In the genomic region with DNA sequence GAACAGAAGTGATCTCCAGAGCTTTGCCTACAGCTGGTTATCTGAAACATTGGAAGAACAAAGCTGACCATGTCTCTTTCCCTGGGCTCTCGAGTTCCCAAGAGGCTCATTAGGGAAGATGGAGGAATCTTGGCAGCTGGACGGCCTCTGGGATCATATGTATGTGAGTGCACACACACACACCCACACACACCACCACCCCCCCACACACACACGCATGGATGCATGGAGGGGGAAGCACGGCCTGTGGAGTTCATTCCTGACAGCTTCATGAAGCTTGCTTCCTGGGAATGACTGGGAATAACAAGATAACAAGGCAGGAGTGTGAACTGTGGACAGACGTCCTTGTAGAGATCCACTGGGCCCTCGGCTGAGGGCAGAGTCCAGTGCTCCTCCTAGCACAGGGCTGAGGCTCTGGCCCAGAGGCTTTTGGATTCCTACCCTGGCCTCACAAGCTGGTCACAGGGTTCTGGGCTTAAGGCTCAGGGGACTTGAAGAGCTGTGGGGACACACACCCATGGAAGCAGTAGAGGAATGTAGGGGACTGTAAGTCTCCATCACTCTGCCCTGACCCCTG, we compare ENCODE assay signal across 15 mouse cellular contexts. TPM values are rescaled to one million over a fixed set of nuclear protein-coding genes. Genes with fewer than 3 reads are reported as not detected.
DNase-seq lines count a peak whose midpoint lies in the region; ATAC-seq lines count a peak whose summit lies in the region.
"Had no signal": no experiment of that assay in that cellular context is flagged by ENCODE, and none has a peak within 500 bp of the region (broad histone marks: within the 10 kb centered on the region; RNA-seq: fewer than 3 reads in every experiment).

No protein-coding gene starts in this region.

- H3K36me3 ChIP-seq in heart, embryonic 11.5 days (ENCODE audit: control insufficient read depth, insufficient read depth, low read length): no peaks in the 10 kb centered on the region
- H3K36me3 ChIP-seq in kidney, embryonic 16.5 days (ENCODE audit: insufficient read depth, low read length): no peaks in the 10 kb centered on the region
- H3K36me3 ChIP-seq in megakaryocyte, embryonic 14.5 days (replicated peaks; ENCODE audit: low read length): peaks cover 43% of the 10 kb centered on the region
- H3K36me3 ChIP-seq: neural tube, embryonic 12.5 days had no signal

- H3K27me3 ChIP-seq in heart, embryonic 11.5 days (ENCODE audit: control insufficient read depth, insufficient read depth, low read length): no peaks in the 10 kb centered on the region
- no peaks in the 10 kb centered on the region for H3K27me3 ChIP-seq in kidney, embryonic 16.5 days (ENCODE audit: insufficient read depth, low read length)
- no peaks in the 10 kb centered on the region for H3K27me3 ChIP-seq in megakaryocyte, embryonic 14.5 days (replicated peaks)
- H3K27me3 ChIP-seq: neural tube, embryonic 12.5 days; Patski had no signal

- no peak for DNase-seq in heart, postnatal 14 days
- no peak for DNase-seq in kidney, adult 11 months
- peak; percentile 42 for DNase-seq in yolk sac, embryonic 10.5 days (ENCODE audit: low spot score)
- DNase-seq in adrenal gland, adult 18-20 months (ENCODE audit: low spot score in 2 of 2): no peak
- DNase-seq: cerebellum, postnatal 14 days; gastrocnemius, postnatal 25 days; heart, postnatal 10 days; right cerebral cortex, postnatal 14 days had no signal

- H3K9me3 ChIP-seq in heart, embryonic 11.5 days (replicated peaks; ENCODE audit: control insufficient read depth, low read length): no peaks in the 10 kb centered on the region
- H3K9me3 ChIP-seq in kidney, embryonic 16.5 days (ENCODE audit: low read length): no peaks in the 10 kb centered on the region
- no peaks in the 10 kb centered on the region for H3K9me3 ChIP-seq in megakaryocyte, embryonic 14.5 days
- H3K9me3 ChIP-seq: neural tube, embryonic 12.5 days had no signal

- H3K27ac ChIP-seq in heart, embryonic 11.5 days (ENCODE audit: low read depth, low read length): peak overlapping the region; percentile 13
- peak overlapping the region; percentile 72 for H3K27ac ChIP-seq in kidney, embryonic 16.5 days (ENCODE audit: low read length)
- H3K27ac ChIP-seq: neural tube, embryonic 12.5 days had no signal

- H3K4me2 ChIP-seq in heart, embryonic 11.5 days: no peak overlapping the region
- no peak overlapping the region for H3K4me2 ChIP-seq in kidney, embryonic 16.5 days (replicated peaks; ENCODE audit: low read depth, low read length)
- H3K4me2 ChIP-seq: neural tube, embryonic 12.5 days had no signal

- ATAC-seq in heart, embryonic 11.5 days (replicated peaks; ENCODE audit: insufficient number of reproducible peaks, low FRiP score, low TSS enrichment): no peak
- no peak for ATAC-seq in kidney, embryonic 16.5 days (ENCODE audit: low FRiP score, low TSS enrichment)
- no peak for ATAC-seq in megakaryocyte, adult 5-6 weeks (ENCODE audit: poor library complexity, severe bottlenecking)
- ATAC-seq: Patski had no signal

- no peak overlapping the region for H3K4me3 ChIP-seq in heart, embryonic 11.5 days (ENCODE audit: low read depth, low read length)
- no peak overlapping the region for H3K4me3 ChIP-seq in kidney, embryonic 16.5 days (ENCODE audit: low read length)
- H3K4me3 ChIP-seq in megakaryocyte, embryonic 14.5 days (replicated peaks): peak overlapping the region; percentile 50
- H3K4me3 ChIP-seq: neural tube, embryonic 12.5 days had no signal

- intact Hi-C loops in heart, postnatal 14 days (cut with DNase I): no loop called here

- H3K4me1 ChIP-seq in heart, embryonic 11.5 days (ENCODE audit: control insufficient read depth, insufficient read depth, low read length): peaks cover 58% of the 10 kb centered on the region
- peaks cover 43% of the 10 kb centered on the region for H3K4me1 ChIP-seq in kidney, embryonic 16.5 days (ENCODE audit: insufficient read depth, low read length)
- peaks cover 99% of the 10 kb centered on the region for H3K4me1 ChIP-seq in megakaryocyte, embryonic 14.5 days
- H3K4me1 ChIP-seq: neural tube, embryonic 12.5 days had no signal

- WGBS in heart, embryonic 11.5 days (ENCODE audit: insufficient replicate concordance): 25% methylated on average over 6 of the region's 6 CpGs
- WGBS in kidney, embryonic 16.5 days: 33% methylated on average over 6 of the region's 6 CpGs

- no peak overlapping the region for H3K9ac ChIP-seq in heart, embryonic 11.5 days (ENCODE audit: low read depth, low read length)
- no peak overlapping the region for H3K9ac ChIP-seq in kidney, embryonic 16.5 days (replicated peaks; ENCODE audit: low read length)
- H3K9ac ChIP-seq: neural tube, embryonic 12.5 days had no signal

RNA-seq across cellular contexts. Expression of a gene that starts 41.8 kb away (rescaled TPM):
- 118 and 133 TPM in 2 replicates for polyA plus RNA-seq in heart, embryonic 11.5 days (2014; fragmentation: Nextera tagmentation; extraction: Ambion mirVana)
- 10 to 100 TPM; 45.8 to 48.2 TPM for total RNA-seq in heart, postnatal 14 days (2021)
- 148 and 149 TPM in 2 replicates for polyA plus RNA-seq in kidney, embryonic 16.5 days (2015; fragmentation: Nextera tagmentation; extraction: Ambion mirVana)
- polyA plus RNA-seq in megakaryocyte, embryonic 14.5 days (2012; ENCODE audit: insufficient read depth, low replicate concordance): 78.3 and 80.8 TPM in 2 replicates
- 16.2 and 17.2 TPM in 2 replicates for total RNA-seq in megakaryocyte, adult 5-6 weeks (2015)
- 11.0 and 19.2 TPM in 2 replicates for total RNA-seq in megakaryocyte, adult 5-6 weeks (2017)
- 10 to 100 TPM; 83.1 to 93.5 TPM for total RNA-seq in adrenal gland, adult 18-20 months (2021)

RNA-seq across cellular contexts. Expression of a gene that starts 50.9 kb away (rescaled TPM):
- polyA plus RNA-seq in heart, embryonic 11.5 days (2014; fragmentation: Nextera tagmentation; extraction: Ambion mirVana): 113 and 164 TPM in 2 replicates
- total RNA-seq in heart, postnatal 14 days (2021): 10 to 100 TPM; 30.0 to 31.8 TPM
- polyA plus RNA-seq in kidney, embryonic 16.5 days (2015; fragmentation: Nextera tagmentation; extraction: Ambion mirVana): 255 and 257 TPM in 2 replicates
- 946 and 2,951 TPM in 2 replicates for polyA plus RNA-seq in megakaryocyte, embryonic 14.5 days (2012; ENCODE audit: insufficient read depth, low replicate concordance)
- 0.09 TPM in 1 of 2 replicates, not detected in the other for total RNA-seq in megakaryocyte, adult 5-6 weeks (2015)
- total RNA-seq in megakaryocyte, adult 5-6 weeks (2017): not detected in 2 replicates
- 10 to 100 TPM; 31.8 to 41.9 TPM for total RNA-seq in adrenal gland, adult 18-20 months (2021)
- total RNA-seq: megakaryocyte-erythroid progenitor cell, adult 5-6 weeks had no signal

Comparison
In these comparisons a context has a peak if more than half of its experiments do, and no peak if none do; other contexts are left out.
1. RNA of a gene that starts 50.9 kb away (total RNA-seq): 31.8 to 41.9 TPM in adrenal gland, adult 18-20 months and 30.0 to 31.8 TPM in heart, postnatal 14 days; 0.09 TPM in megakaryocyte, adult 5-6 weeks; every median in the first group is over 10 times any median in the second.